Mouse (Mus musculus) cerebellum, postnatal 14 days (tissue): ENCODE results near the gene Bud13.

ENCODE experiments used
- DNase-seq, 2 experiments: peaks; one replicate each; pipeline ENCODE4 v3.0.0; 2021; ENCODE audit warnings: mixed read lengths in 2 of 2

Bud13 gene

GRCm38 (mm10) chr9:46282631-46283436 lies at the start of gene Bud13:
TSS of gene Bud13 (plus strand) at chr9:46283008.
- DNase-seq: peak; percentile 95 to 98

GRCm38 (mm10) chr9:46235196-46235595 lies 47.6 kb upstream of the Bud13 start:
- no peak for DNase-seq

- no peak for DNase-seq
These were observed 47.4 kb upstream of the Bud13 start, which contains the start of gene Apoc3 for GRCm38 (mm10) chr9:46235596-46235648. TSS of gene Apoc3 (minus strand) at chr9:46235636.

- DNase-seq: no peak
These were observed 47.2 kb upstream of the Bud13 start for GRCm38 (mm10) chr9:46235649-46236048.

GRCm38 (mm10) chr9:46238850-46239249 lies 44.0 kb upstream of the Bud13 start:
- DNase-seq: no peak

- no peak for DNase-seq
These were observed 42.2 kb upstream of the Bud13 start, which contains the start of gene Apoa4 for GRCm38 (mm10) chr9:46240526-46241153. TSS of gene Apoa4 (plus strand) at chr9:46240696.

- DNase-seq: no peak
These were observed 41.0 kb upstream of the Bud13 start for GRCm38 (mm10) chr9:46241818-46242217.

GRCm38 (mm10) chr9:46243122-46243521 lies 39.7 kb upstream of the Bud13 start:
- DNase-seq: no peak

- no peak for DNase-seq
These were observed 39.2 kb upstream of the Bud13 start for GRCm38 (mm10) chr9:46243584-46243983.

GRCm38 (mm10) chr9:46246752-46247324 lies 36.0 kb upstream of the Bud13 start:
- peak; percentile 83 to 86 for DNase-seq

GRCm38 (mm10) chr9:46256177-46256576 lies 26.6 kb upstream of the Bud13 start:
- no peak for DNase-seq

GRCm38 (mm10) chr9:46256658-46257385 lies 26.0 kb upstream of the Bud13 start:
- DNase-seq: no peak

GRCm38 (mm10) chr9:46257546-46257945 lies 25.3 kb upstream of the Bud13 start:
- DNase-seq: no peak

- DNase-seq: no peak
These were observed 23.7 kb upstream of the Bud13 start for GRCm38 (mm10) chr9:46259111-46259510.

- DNase-seq: no peak
These were observed 21.7 kb upstream of the Bud13 start for GRCm38 (mm10) chr9:46261131-46261530.

- DNase-seq: no peak
These were observed 14.4 kb upstream of the Bud13 start, which contains the start of gene Apoa5 for GRCm38 (mm10) chr9:46268343-46268873. TSS of gene Apoa5 (plus strand) at chr9:46268633.

GRCm38 (mm10) chr9:46269125-46269524 lies 13.7 kb upstream of the Bud13 start:
- no peak for DNase-seq

GRCm38 (mm10) chr9:46270782-46271181 lies 12.0 kb upstream of the Bud13 start:
- no peak for DNase-seq

GRCm38 (mm10) chr9:46272070-46272469 lies 10.7 kb upstream of the Bud13 start:
- no peak for DNase-seq

- peak; percentile 85 to 89 for DNase-seq
These were observed 9.9 kb upstream of the Bud13 start, which contains the start of gene Zpr1 for GRCm38 (mm10) chr9:46272677-46273454. TSS of gene Zpr1 (plus strand) at chr9:46273064.

- no peak for DNase-seq
These were observed 8.3 kb upstream of the Bud13 start for GRCm38 (mm10) chr9:46274494-46274893.

- DNase-seq: no peak
These were observed 15.6 kb downstream of the Bud13 start for GRCm38 (mm10) chr9:46298381-46298780.

GRCm38 (mm10) chr9:46302142-46302541 lies 19.3 kb downstream of the Bud13 start:
- peak; percentile 76 to 78 for DNase-seq
